Mouse (Mus musculus) thymus, adult 2 months (tissue): ENCODE measurements around the gene Cr1l. TPM values are rescaled to one million over a fixed set of nuclear protein-coding genes. Genes with fewer than 3 reads are reported as not detected.

Source experiments
- DNase-seq: peaks from one replicate; pipeline ENCODE4 v3.0.0; 2021
- H3K27ac ChIP-seq: fragments of 200-500 bp; 2 replicates; pipeline ENCODE4 v1.5.1; 2012; ENCODE audit warnings: low read length, control low read depth; ENCODE audit not compliant: control insufficient read depth, insufficient read depth
- H3K27me3 ChIP-seq: fragments of 200-500 bp; 2 replicates; pipeline ENCODE4 v1.6.1; 2012; ENCODE audit warnings: mild to moderate bottlenecking, low read length, moderate library complexity, mixed read lengths; ENCODE audit not compliant: control insufficient read depth, insufficient read depth
- H3K36me3 ChIP-seq: fragments of 200-500 bp; 2 replicates; pipeline ENCODE4 v1.6.1; 2012; ENCODE audit warnings: mild to moderate bottlenecking, low read length, moderate library complexity; ENCODE audit not compliant: control insufficient read depth, insufficient read depth
- H3K4me1 ChIP-seq: fragments of 200-500 bp; replicated peaks from 2 replicates; pipeline ENCODE4 v1.6.1; 2012; ENCODE audit warnings: low read length; ENCODE audit not compliant: control insufficient read depth, insufficient read depth
- H3K4me3 ChIP-seq: fragments of 200-500 bp; 2 replicates; pipeline ENCODE4 v1.5.1; 2012; ENCODE audit warnings: mild to moderate bottlenecking, low read length, control low read depth, moderate library complexity; ENCODE audit not compliant: control insufficient read depth, insufficient read depth
- CTCF ChIP-seq: fragments of 200-500 bp; IDR thresholded peaks from 2 replicates; pipeline ENCODE4 v1.5.1; 2012; ENCODE audit warnings: mild to moderate bottlenecking, control low read depth, low read length, moderate library complexity, borderline replicate concordance; ENCODE audit not compliant: control insufficient read depth, poor library complexity, insufficient read depth; ENCODE audit errors: extremely low read depth
- POLR2A ChIP-seq: fragments of 200-500 bp; IDR thresholded peaks from 2 replicates; pipeline ENCODE4 v1.6.1; 2012; ENCODE audit warnings: mild to moderate bottlenecking, low read length, control low read depth, moderate library complexity; ENCODE audit not compliant: control insufficient read depth, poor library complexity, insufficient read depth; ENCODE audit errors: extremely low read depth
- polyA plus RNA-seq: library from polyadenylated mRNA; depleted of rRNA; stranded (reverse); fragments of >200 nt; gene quantifications from 2 replicates; pipeline ENCODE4 v1.2.3, GENCODE M21; 2012; rRNA removed

Cr1l gene
- polyA plus RNA-seq, 1 experiment, result 66.8 TPM

GRCm38 (mm10) chr1:195082142-195082541 is 49.2 kb downstream of the Cr1l start:
- DNase-seq, result no peak
- TF ChIP-seq POLR2A (no peak), CTCF (no peak)
- Histone ChIP-seq H3K4me1 (no peaks in the 10 kb centered on the region), H3K27me3 (no peaks in the 10 kb centered on the region), H3K27ac (no peak overlapping the region), H3K36me3 (no peaks in the 10 kb centered on the region), H3K4me3 (no peak overlapping the region)

Other genes with a start within 250 kb of the Cr1l start
- gene Cd34, start 192.8 kb downstream of the Cr1l start, polyA plus RNA-seq, result 14.2 and 20.1 TPM in 2 replicates
- gene Cd46, start 39.3 kb downstream of the Cr1l start, polyA plus RNA-seq, result 1.6 and 2.0 TPM in 2 replicates
- 0.55 and 0.93 TPM in 2 replicates for gene Cr2, start 45.1 kb upstream of the Cr1l start, polyA plus RNA-seq